Mouse (Mus musculus) NIH3T3 (cell line): ENCODE data around the gene 4930513O06Rik.

ENCODE experiments used
- DNase-seq: peaks from one replicate; pipeline ENCODE4 v3.0.0-alpha.2; 2012; ENCODE audit warnings: low read depth

Gene 4930513O06Rik

DNA sequence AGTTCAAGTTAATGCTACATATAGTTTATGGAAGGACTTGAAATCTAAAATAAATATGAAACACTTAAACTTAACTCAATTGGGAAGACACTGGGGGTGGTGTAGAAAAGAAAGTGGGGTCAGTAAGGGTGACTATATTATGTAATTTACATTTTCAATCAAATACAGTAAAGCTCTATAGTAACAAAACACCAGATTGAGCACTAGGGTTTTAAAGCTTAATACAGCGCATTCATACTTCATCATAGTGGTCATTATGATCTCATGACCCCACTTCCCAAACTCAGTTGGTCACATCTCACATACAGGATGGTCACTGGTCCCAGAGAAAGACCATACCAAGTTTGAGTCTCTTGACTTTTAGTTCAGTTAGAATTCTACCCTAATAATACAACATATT is at the start of gene 4930513O06Rik:
TSS of gene 4930513O06Rik (plus strand) at position 301 of the 400 bp plus-strand sequence.
- DNase-seq: no peak

DNA sequence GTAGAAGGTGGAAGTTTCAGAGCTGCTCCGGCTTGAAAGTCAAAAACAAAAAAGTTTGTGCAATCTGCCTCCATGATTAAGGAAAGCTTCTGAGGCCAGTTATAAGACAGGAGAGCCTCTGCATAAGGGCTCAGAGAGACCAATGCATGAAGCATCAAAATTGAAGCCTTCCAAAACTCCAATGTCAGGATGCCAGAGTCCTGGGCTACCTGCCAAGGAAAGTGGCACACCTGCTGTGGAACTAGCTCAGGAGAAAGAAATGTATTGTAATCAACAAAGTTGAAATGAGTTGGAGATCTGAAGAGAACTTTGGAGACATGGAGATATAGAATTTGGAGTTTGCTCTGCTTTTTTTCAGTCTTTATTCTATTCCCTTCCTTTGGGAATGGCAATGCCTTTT is 48.4 kb upstream of the 4930513O06Rik start:
- DNase-seq: no peak

GRCm38 (mm10) chrX:139039314-139039713 is 46.7 kb upstream of the 4930513O06Rik start:
- DNase-seq: no peak

DNA sequence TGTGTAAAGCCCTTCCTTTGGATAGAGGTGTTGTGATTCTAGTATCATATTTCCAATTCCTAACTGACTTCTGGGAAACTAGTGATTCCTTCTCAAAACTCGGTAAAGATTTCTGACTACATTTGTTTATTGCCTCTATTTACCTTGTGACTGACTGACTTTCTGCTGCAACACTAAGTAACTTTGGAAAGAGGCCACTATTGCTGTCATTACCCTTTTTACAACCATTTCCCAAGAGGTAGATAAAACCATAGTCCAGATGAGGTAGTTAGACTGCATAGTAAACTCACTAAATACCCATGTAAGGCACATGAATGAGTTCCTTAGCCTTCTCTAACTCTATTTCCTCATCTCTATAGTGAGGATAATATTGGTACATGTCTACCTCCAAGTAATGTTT is 44.9 kb upstream of the 4930513O06Rik start:
- DNase-seq: no peak

DNA sequence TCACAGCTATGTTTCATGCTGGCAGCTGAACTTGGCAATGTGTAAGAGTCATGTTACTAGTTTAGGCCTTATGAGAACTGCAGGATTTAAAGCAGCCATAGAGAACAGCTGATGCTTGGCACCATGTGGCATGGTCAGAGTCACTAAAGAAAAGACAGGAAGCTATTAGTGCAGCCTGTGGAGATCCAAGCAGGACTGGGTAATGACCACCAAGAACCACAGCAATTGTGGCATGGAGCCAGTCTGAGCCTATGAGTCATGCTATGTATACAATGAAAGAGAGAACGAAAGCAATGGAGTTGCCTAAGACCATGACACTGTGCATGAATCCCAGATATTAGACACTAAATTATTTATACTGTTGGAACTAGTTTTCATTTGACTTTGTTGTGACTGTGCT is 34.1 kb upstream of the 4930513O06Rik start:
- peak; percentile 88 for DNase-seq

DNA sequence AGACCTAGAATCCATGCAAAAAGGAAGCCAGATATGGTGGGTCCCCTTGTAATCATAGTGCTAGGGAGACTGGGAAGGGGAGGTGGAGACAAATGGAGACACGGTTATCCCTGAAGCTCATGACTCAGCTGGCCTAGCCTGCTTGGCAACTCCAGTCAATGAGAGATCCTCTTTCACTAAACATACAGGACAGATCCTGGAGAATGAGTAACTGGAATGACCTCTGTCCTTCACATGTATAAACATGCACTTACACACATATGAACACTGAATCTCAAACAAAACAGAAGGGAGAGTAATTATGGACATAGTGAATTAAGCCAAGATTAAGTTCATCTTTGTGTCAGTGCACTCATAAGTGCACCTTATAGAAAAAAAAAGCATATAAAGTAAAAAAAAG is 32.9 kb upstream of the 4930513O06Rik start:
- DNase-seq: peak; percentile 12

- no peak for DNase-seq
These were observed 22.0 kb upstream of the 4930513O06Rik start for GRCm38 (mm10) chrX:139064078-139064477.

- no peak for DNase-seq
These were observed 7.5 kb upstream of the 4930513O06Rik start for GRCm38 (mm10) chrX:139078493-139078892.

- DNase-seq: no peak
These were observed 966 bp upstream of the 4930513O06Rik start, which contains the start of gene Serpina7 for GRCm38 (mm10) chrX:139085077-139085476. Gene Serpina7, minus strand, starts transcription at chrX:139085236.

DNA sequence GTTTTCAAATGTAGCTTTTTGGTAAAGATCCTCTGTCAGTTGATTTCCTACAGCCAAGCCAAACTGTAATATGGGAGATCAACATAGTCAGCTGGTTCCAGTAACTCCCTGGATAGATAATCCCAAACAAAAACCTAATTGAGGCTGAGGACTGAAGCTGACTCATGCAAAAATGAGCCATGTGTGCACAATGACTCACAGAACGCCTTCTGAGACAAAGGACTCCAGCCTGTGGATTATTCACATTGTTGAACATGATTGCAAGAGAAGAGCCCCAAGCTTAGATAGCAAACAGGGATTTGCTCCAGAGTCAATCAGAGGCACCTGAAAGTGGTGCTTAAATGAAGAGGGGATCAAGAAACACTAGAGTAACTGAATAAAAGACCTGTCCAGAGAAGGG is 11.2 kb downstream of the 4930513O06Rik start:
- peak; percentile 46 for DNase-seq

DNA sequence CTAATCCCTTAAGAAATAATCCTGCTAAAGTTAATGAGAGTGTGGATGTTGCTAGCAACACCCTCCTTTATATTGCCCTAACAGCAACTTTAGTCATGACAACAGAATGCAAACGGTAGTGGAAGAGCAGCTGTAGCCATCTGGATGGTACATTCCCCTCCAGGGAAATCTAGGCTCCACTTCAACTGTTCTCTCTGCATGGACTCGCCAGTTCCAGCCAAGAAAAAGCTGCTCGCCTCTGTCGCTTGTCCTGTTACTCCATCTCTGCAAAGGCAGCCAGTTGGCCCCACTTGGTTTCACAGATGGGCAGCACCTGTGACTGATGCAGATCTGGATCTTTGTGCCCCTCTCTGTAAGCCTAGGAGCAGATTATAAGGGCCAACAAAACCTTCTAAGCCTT is 48.0 kb downstream of the 4930513O06Rik start:
- no peak for DNase-seq
